Mouse (Mus musculus): Measurements from ENCODE around the gene Olfr849. TPM values are rescaled to one million over a fixed set of nuclear protein-coding genes. Genes with fewer than 3 reads are reported as not detected.

The Olfr849 gene
- polyA plus RNA-seq (2015; fragmentation: Nextera tagmentation; extraction: Ambion mirVana), result not detected in 2 replicates

- Histone ChIP-seq H3K4me2 (ENCODE audit: low read length) (no peak within 1 kb of the TSS), H3K27me3 (replicated peaks; ENCODE audit: control insufficient read depth, insufficient read depth, low read length) (no peaks in the 10 kb centered on the region), H3K27ac (ENCODE audit: low read depth, low read length) (no peak within 1 kb of the TSS), H3K36me3 (ENCODE audit: control insufficient read depth, insufficient read depth, low read length) (no peaks in the 10 kb centered on the region), H3K9ac (ENCODE audit: low read depth, low read length) (no peak within 1 kb of the TSS), H3K4me3 (ENCODE audit: low read length) (no peak within 1 kb of the TSS), H3K4me1 (ENCODE audit: control insufficient read depth, insufficient read depth, low read depth, low read length) (no peaks in the 10 kb centered on the region), H3K9me3 (ENCODE audit: control insufficient read depth, low read length) (peaks cover 14% of the 10 kb centered on the region)
- ATAC-seq, result no peak
- WGBS, result 79% methylated on average over 2 of the region's 2 CpGs
Measured at GRCm38 (mm10) chr9:19439966-19440365, at the start of gene Olfr849. Gene Olfr849 (plus strand): TSS chr9:19440266.

- Histone ChIP-seq H3K4me2 (ENCODE audit: low read length) (no peak within 1 kb of the TSS), H3K36me3 (ENCODE audit: control insufficient read depth, insufficient read depth, low read length) (no peaks in the 10 kb centered on the region), H3K27ac (ENCODE audit: low read depth, low read length) (no peak within 1 kb of the TSS), H3K27me3 (replicated peaks; ENCODE audit: control insufficient read depth, insufficient read depth, low read length) (no peaks in the 10 kb centered on the region), H3K9ac (ENCODE audit: low read depth, low read length) (no peak within 1 kb of the TSS), H3K4me3 (ENCODE audit: low read length) (no peak within 1 kb of the TSS), H3K4me1 (ENCODE audit: control insufficient read depth, insufficient read depth, low read depth, low read length) (no peaks in the 10 kb centered on the region), H3K9me3 (ENCODE audit: control insufficient read depth, low read length) (0 out of 2 replicates have a peak, but pooled peaks cover 4% of the 10 kb centered on the region)
- ATAC-seq, result no peak
Measured at GRCm38 (mm10) chr9:19478148-19478547, 38.1 kb downstream of the Olfr849 start, which contains the start of gene Olfr850. Gene Olfr850 (minus strand): TSS chr9:19478248.

- ATAC-seq, result no peak
- Histone ChIP-seq H3K36me3 (ENCODE audit: control insufficient read depth, insufficient read depth, low read length) (no peaks in the 10 kb centered on the region), H3K4me1 (ENCODE audit: control insufficient read depth, insufficient read depth, low read depth, low read length) (no peaks in the 10 kb centered on the region), H3K9ac (ENCODE audit: low read depth, low read length) (no peak within 1 kb of the TSS), H3K9me3 (ENCODE audit: control insufficient read depth, low read length) (peaks cover 7% of the 10 kb centered on the region; the same call in 1 of the 2 replicates), H3K27ac (ENCODE audit: low read depth, low read length) (no peak within 1 kb of the TSS), H3K4me2 (ENCODE audit: low read length) (no peak within 1 kb of the TSS), H3K4me3 (ENCODE audit: low read length) (no peak within 1 kb of the TSS), H3K27me3 (replicated peaks; ENCODE audit: control insufficient read depth, insufficient read depth, low read length) (no peaks in the 10 kb centered on the region)
Measured at GRCm38 (mm10) chr9:19492995-19493394, 52.9 kb downstream of the Olfr849 start, which contains the start of gene Olfr851. Gene Olfr851 (plus strand): TSS chr9:19493295.

Other genes starting within 250 kb of the Olfr849 start
- not detected in 2 replicates for gene Olfr843, start 188.3 kb upstream of the Olfr849 start, polyA plus RNA-seq (2015; fragmentation: Nextera tagmentation; extraction: Ambion mirVana)
- not detected in 2 replicates for gene Olfr844, start 123.9 kb upstream of the Olfr849 start, polyA plus RNA-seq (2015; fragmentation: Nextera tagmentation; extraction: Ambion mirVana)
- gene Olfr845, start 103.8 kb upstream of the Olfr849 start, polyA plus RNA-seq (2015; fragmentation: Nextera tagmentation; extraction: Ambion mirVana), result not detected in 2 replicates
- not detected in 2 replicates for gene Olfr846, start 76.3 kb upstream of the Olfr849 start, polyA plus RNA-seq (2015; fragmentation: Nextera tagmentation; extraction: Ambion mirVana)
- not detected in 2 replicates for gene Olfr847, start 61.6 kb upstream of the Olfr849 start, polyA plus RNA-seq (2015; fragmentation: Nextera tagmentation; extraction: Ambion mirVana)
- gene Olfr850, start 38.0 kb downstream of the Olfr849 start, polyA plus RNA-seq (2015; fragmentation: Nextera tagmentation; extraction: Ambion mirVana), result not detected in 2 replicates
- gene Olfr851, start 53.0 kb downstream of the Olfr849 start, polyA plus RNA-seq (2015; fragmentation: Nextera tagmentation; extraction: Ambion mirVana), result not detected in 2 replicates
- gene Olfr853, start 100.8 kb downstream of the Olfr849 start, polyA plus RNA-seq (2015; fragmentation: Nextera tagmentation; extraction: Ambion mirVana), result not detected in 2 replicates
- gene Olfr854, start 127.1 kb downstream of the Olfr849 start, polyA plus RNA-seq (2015; fragmentation: Nextera tagmentation; extraction: Ambion mirVana), result not detected in 2 replicates
- gene Olfr855, start 142.4 kb downstream of the Olfr849 start, polyA plus RNA-seq (2015; fragmentation: Nextera tagmentation; extraction: Ambion mirVana), result not detected in 2 replicates
- gene Zfp317, start 181.8 kb downstream of the Olfr849 start, polyA plus RNA-seq (2015; fragmentation: Nextera tagmentation; extraction: Ambion mirVana), result 29.4 and 34.9 TPM in 2 replicates